ENCODE assay signal across 16 mouse cellular contexts in the genomic region with DNA sequence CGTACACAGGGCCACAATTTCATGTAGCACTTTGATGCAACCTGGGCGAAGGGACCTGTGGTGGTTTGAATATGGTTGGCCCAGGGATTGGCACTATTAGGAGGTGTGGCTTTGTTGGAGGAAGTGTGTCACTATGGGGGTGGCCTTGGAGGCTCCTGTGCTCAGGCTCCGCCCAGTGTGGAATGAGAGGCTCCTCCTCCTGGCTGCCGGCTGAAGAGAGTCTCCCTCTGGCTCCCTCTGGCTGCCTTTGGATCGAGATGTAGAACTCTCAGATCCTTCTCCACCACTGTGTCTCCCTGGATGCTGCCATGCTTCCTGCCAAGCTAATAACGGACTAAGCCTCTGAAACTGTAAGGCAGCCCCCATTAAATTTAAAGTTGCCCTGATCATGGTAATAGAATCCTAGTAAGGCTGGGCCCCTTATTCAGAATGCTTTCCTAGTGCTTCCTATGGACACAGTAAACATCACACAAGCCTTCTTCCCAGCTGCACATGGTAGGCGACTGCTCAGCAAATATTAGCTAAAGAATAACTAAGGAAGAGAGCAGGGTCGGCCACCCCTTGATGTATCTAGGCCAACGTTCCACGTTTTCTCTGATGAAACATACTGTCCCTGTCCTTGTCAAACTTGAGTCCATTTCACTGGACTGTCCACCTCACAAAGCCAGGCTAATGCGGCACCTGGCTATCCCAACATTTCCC.
DNase-seq lines count a peak whose midpoint lies in the region; ATAC-seq lines count a peak whose summit lies in the region.
"Had no signal": no experiment of that assay in that cellular context is flagged by ENCODE, and none has a peak within 500 bp of the region (broad histone marks: within the 10 kb centered on the region; RNA-seq: fewer than 3 reads in every experiment).

No protein-coding gene starts in this region.

- DNase-seq in kidney, adult 8-10 months, result no peak
- peak; percentile 41 for DNase-seq in lung, postnatal 10 days
- no peak for DNase-seq in lung, adult 18-20 months
- DNase-seq in yolk sac, embryonic 10.5 days (ENCODE audit: low spot score), result peak; percentile 55
- no peak for DNase-seq in frontal cortex, postnatal 36 days (ENCODE audit: low spot score in 2 of 2)
- no peak for DNase-seq in spleen, adult 12 weeks (ENCODE audit: low spot score)
- DNase-seq: cerebellum, adult 18-20 months; gastrocnemius, postnatal 10 days; heart, postnatal 4 days; spleen, adult 18-20 months had no signal

- H3K9ac ChIP-seq in kidney, embryonic 15.5 days, result no peak overlapping the region
- no peak overlapping the region for H3K9ac ChIP-seq in embryonic facial prominence, embryonic 15.5 days
- H3K9ac ChIP-seq: liver, embryonic 15.5 days; midbrain, embryonic 13.5 days had no signal

- H3K27me3 ChIP-seq in kidney, embryonic 15.5 days, result no peaks in the 10 kb centered on the region
- H3K27me3 ChIP-seq in embryonic facial prominence, embryonic 15.5 days, result no peaks in the 10 kb centered on the region
- H3K27me3 ChIP-seq: liver, embryonic 15.5 days; midbrain, embryonic 13.5 days had no signal

- ATAC-seq in kidney, embryonic 15.5 days (replicated peaks; ENCODE audit: low FRiP score), result 0 out of 2 replicates have a peak, but pooled peaks have one; percentile 29
- 0 out of 2 replicates have a peak, but pooled peaks have one; percentile 11 for ATAC-seq in embryonic facial prominence, embryonic 15.5 days (ENCODE audit: insufficient number of reproducible peaks, low FRiP score, low TSS enrichment, low read depth)
- ATAC-seq: forebrain, embryonic 16.5 days; midbrain, embryonic 13.5 days had no signal

- H3K4me1 ChIP-seq in kidney, embryonic 15.5 days, result peaks cover 14% of the 10 kb centered on the region
- peaks cover 6% of the 10 kb centered on the region; the same call in 1 of the 2 replicates for H3K4me1 ChIP-seq in embryonic facial prominence, embryonic 15.5 days
- H3K4me1 ChIP-seq: liver, embryonic 15.5 days; midbrain, embryonic 13.5 days had no signal

- H3K9me3 ChIP-seq in kidney, embryonic 15.5 days (replicated peaks), result no peaks in the 10 kb centered on the region
- H3K9me3 ChIP-seq in embryonic facial prominence, embryonic 15.5 days (replicated peaks), result no peaks in the 10 kb centered on the region
- H3K9me3 ChIP-seq: heart, embryonic 10.5 days; liver, embryonic 15.5 days; midbrain, embryonic 13.5 days had no signal

- no peak overlapping the region for H3K4me2 ChIP-seq in kidney, embryonic 15.5 days
- no peak overlapping the region for H3K4me2 ChIP-seq in embryonic facial prominence, embryonic 15.5 days (replicated peaks)
- H3K4me2 ChIP-seq: liver, embryonic 15.5 days; midbrain, embryonic 13.5 days had no signal

- 74% methylated on average over 11 of the region's 11 CpGs for WGBS in kidney, embryonic 15.5 days
- WGBS in embryonic facial prominence, embryonic 15.5 days, result 81% methylated on average over 11 of the region's 11 CpGs

- H3K4me3 ChIP-seq in kidney, embryonic 15.5 days (replicated peaks), result no peak overlapping the region
- H3K4me3 ChIP-seq in embryonic facial prominence, embryonic 15.5 days (replicated peaks), result no peak overlapping the region
- H3K4me3 ChIP-seq: heart, embryonic 10.5 days; liver, embryonic 15.5 days; midbrain, embryonic 13.5 days had no signal

- no peaks in the 10 kb centered on the region for H3K36me3 ChIP-seq in kidney, embryonic 15.5 days
- no peaks in the 10 kb centered on the region for H3K36me3 ChIP-seq in embryonic facial prominence, embryonic 15.5 days
- H3K36me3 ChIP-seq: heart, embryonic 10.5 days; liver, embryonic 15.5 days; midbrain, embryonic 13.5 days had no signal

- H3K27ac ChIP-seq in kidney, embryonic 15.5 days, result no peak overlapping the region
- H3K27ac ChIP-seq in embryonic facial prominence, embryonic 15.5 days (replicated peaks), result peak overlapping the region; percentile 48; the same call in 1 of the 2 replicates
- H3K27ac ChIP-seq: heart, embryonic 10.5 days; liver, embryonic 15.5 days; midbrain, embryonic 13.5 days had no signal

Comparison
In these comparisons a context has a peak if more than half of its experiments do, and no peak if none do; other contexts are left out.
1. DNase-seq: peak in lung, postnatal 10 days (single experiment) and yolk sac, embryonic 10.5 days (single experiment); none in kidney, adult 8-10 months (0 of 2), lung, adult 18-20 months (0 of 2), frontal cortex, postnatal 36 days (0 of 2) and spleen, adult 12 weeks (single experiment).